Mouse (Mus musculus): ENCODE measurements at regions not wholly inside any gene's neighbourhood (a gene's known extent, or its start where the extent isn't known, plus 50 kb on each side); places are given as distances from the start of the nearest gene placed in this dataset.
A peak's percentile ranks its signal among the peaks of the same experiment; 100 is the strongest.

DNA sequence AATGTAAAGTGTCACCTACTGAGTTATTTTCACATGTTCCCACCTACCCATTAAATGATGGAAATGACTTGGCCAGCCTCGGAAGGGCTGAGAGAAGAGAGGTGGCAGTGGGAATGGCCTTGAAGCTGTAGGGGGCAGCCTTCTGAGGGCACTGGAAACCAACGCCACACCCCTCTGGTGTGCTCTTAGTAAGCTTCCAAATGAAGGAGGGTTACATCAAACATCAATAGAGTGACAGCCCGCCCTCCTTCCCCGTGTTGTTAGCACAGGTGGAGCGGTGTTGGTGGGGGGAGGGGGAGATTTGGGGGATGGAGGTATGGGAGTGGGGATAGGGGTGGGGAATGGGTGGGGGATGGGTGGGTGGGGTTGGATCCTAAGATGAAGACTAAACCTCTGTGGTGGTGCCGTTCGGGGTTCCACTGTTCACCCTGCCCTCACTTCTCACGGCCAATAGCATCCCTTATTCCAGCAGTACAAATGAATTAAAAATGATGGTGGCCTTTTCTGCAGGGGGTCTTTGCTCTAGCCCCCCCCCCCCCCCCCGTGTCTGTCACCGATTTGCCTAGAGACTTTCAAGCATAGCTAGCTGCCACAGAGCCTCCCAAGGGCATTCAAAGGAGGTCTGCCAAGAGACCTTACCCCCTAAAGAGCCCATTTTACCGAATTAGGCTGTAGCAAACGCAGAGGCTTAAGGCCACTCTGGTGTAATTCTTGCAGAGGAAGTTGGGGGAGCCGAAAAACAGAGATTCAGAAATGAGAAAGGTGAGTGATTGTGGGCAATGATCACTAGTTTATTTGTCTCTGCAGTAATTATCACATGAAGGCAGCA is 267.4 kb upstream of the Kazn start:
- no peak for ATAC-seq (replicated peaks; ENCODE audit: low FRiP score, low TSS enrichment, poor library complexity, severe bottlenecking)

DNA sequence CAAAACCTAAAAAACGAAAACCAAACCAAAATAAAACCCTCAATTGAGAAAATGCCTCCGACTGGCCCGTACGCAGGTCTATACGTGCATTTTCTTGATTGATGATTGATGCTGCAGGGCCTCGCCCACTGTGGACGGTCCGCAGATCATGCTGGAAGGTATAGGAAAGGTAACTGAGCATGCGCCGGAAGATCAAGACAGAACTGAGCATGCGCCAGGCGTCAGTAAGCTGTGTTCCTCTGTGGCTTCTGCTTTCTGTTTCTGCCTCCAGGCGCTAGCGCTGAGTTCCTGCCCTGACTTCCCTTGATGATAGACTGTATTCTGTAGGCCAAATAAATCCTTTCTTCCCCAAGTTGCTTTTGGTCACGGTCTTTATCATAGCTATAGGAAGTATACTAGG is 264.6 kb upstream of the Kazn start:
- no peak for ATAC-seq (replicated peaks; ENCODE audit: low FRiP score, low TSS enrichment, poor library complexity, severe bottlenecking)

DNA sequence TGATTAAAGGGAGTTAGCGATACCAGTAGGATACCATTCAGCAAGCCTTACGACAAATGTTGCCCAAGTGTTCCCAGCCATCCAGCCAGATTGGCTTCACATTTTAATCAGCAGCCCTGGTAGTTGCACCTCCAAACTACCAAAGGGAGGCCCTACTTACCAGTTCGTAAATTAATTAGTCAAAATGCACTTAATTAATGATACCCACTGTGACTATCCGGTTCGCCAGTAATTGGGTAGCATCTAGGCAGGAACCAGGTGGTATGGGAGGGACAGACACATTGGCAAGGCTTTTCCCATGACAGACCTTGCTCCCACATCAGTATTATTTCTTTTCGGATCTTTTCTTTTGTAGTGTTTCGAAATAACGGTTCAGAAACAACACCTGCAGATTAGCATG is 262.0 kb upstream of the Kazn start:
- ATAC-seq (replicated peaks; ENCODE audit: low FRiP score, low TSS enrichment, poor library complexity, severe bottlenecking) = no peak

DNA sequence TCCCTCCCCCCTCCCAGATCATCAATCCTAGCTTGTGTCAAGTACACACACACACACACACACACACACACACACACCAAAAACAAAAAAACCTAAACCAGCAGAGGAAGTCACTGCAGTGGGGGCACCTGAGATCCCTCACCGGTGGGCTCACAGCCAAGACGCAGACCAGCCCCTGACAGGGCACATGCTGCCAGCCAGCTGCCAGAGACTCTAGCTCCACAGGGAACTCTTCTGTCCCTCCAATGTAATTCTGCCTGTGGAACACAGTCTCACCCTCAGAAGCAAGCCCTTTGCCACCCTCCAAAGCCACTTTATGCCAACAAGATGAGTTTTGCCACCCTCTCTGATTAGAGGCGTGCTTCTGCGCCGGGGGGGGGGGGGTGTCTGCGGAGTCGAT is 261.3 kb upstream of the Kazn start:
- ATAC-seq (replicated peaks; ENCODE audit: low FRiP score, low TSS enrichment, poor library complexity, severe bottlenecking) = no peak

DNA sequence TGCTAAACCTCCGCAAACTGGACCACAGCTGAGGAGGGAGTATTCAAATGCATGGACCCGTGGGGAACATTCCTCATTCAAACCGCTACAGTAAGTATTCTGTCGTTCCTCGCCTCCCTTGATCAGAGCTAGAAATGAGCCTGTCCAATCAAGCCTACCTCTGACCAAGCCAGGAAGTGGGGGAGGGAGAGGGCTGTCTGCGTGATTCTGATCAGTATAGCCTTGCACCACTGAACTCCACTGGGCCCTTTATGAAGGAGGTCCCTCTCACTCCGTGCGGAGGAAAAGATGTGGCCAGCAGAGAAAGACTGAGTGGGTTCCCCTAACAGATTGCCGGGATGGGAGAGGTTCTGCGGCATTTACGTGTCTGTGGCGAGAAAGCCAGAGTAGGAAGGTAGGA is 257.4 kb upstream of the Kazn start:
- ATAC-seq (replicated peaks; ENCODE audit: low FRiP score, low TSS enrichment, poor library complexity, severe bottlenecking) = 0 out of 2 replicates have a peak, but pooled peaks have one; percentile 10

DNA sequence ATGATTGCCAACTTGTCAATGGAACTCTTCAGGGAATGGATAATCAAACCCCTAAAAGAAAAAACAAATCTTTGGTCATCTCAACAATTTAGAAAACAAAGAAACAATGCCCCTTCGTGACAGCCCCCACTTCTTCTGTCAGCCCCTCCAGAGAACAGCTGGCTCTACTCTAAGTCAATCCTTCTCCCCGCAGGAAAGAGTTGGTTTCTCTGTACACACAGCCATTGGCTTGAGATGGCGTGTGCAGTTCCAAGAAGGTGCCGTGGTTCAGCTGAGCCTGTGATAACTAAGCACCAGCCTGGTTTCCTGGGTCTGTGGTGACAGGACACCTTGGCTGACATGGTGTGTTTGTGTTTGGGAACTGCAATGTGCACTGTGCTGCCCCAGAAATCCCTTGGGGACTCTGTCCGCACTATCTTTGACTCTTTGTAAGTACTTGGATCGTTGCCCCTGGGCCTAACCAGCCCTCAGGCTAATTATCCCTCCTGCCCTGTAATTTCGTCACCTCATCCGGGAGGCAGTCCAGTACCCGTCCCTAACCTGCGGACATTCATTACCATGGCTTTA is 253.8 kb upstream of the Kazn start:
- no peak for ATAC-seq (replicated peaks; ENCODE audit: low FRiP score, low TSS enrichment, poor library complexity, severe bottlenecking)

DNA sequence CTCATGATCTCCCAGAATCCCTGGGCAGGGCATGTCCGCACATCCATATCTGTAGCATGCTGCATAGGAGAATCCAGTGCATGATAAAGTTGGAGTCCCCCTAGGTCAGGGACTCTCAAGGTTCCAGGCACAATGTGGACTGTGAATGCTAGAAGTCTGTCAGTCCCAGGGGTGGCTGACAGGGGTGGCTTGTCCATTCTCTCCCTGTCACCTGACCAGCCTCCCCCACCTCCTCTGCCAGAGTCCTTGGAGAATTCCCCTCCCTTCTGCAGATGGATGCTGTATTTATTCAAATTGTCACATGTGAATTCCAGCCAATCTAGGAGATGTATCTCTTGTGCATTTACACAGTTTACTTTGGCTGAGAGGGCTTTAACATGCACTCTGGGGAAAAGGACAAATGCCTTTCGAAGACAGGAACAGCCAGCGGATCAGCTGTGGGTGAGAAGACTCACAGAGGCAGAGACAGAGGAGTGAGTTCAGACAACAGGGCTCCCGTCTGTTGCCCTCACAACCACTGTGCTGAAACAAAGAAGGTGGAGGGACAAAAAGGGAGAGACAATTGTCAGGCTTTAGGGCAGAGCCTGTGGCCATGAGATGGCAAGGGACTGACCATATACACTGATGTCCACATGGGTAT is 246.7 kb upstream of the Kazn start:
- ATAC-seq (replicated peaks; ENCODE audit: low FRiP score, low TSS enrichment, poor library complexity, severe bottlenecking) = no peak

DNA sequence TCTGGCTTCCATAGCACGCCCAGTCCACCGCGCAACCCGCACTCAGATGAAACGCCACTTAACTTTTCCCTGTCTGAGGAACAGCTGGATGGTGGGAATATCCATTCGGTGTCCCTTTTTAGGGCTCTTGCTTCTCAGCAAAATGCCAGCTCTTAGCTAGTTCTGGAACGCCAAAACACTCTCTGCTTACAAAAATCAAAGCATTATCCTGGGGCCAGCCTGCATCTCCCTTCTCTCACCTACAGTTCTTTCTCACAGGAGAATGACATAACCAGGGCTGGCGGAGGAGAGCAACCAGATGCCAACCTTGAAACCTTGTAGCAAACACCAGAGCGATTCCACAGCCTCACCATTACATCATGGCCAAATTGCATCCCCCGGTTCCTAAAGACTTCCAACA is 236.4 kb upstream of the Kazn start:
- ATAC-seq (replicated peaks; ENCODE audit: low FRiP score, low TSS enrichment, poor library complexity, severe bottlenecking) = no peak

DNA sequence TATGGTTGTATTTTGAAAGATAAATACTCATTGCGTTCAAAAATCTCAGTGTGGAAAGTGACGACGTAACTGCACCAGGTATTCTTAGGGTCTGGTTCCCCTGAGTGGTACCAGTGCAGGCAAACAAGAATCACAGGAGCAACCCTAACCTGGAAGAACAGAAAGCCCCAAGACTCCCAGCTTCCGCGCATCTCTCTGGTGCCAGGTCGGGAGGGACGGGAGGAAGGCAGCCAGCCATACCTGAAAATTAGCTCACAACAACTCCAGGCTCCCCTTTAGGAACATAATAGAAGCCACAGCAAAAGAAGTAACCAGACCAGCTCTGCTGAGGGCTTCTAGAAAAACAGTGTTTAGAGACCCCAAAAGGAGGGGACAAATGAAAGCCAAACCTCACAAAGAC is 235.4 kb upstream of the Kazn start:
- ATAC-seq (replicated peaks; ENCODE audit: low FRiP score, low TSS enrichment, poor library complexity, severe bottlenecking) = no peak

DNA sequence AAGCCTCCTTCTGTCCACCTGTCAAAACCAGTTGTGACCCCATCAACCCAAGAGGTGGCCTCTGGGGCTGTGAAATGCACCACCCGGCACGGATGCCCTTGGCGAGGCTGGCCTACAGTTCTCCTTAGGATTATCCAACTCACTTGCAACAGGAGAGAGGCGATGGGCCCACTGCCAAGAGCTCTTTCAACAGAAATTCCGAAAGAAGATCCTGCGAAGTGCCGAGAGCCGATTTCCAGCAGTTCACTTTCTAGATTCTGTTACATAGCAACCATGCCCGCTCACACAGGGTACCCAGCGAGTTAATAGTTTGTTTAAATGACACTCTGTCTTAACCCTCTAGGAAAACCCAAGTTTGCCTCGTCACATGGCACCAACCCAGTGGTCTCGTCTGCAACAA is 234.8 kb upstream of the Kazn start:
- ATAC-seq (replicated peaks; ENCODE audit: low FRiP score, low TSS enrichment, poor library complexity, severe bottlenecking) = no peak

DNA sequence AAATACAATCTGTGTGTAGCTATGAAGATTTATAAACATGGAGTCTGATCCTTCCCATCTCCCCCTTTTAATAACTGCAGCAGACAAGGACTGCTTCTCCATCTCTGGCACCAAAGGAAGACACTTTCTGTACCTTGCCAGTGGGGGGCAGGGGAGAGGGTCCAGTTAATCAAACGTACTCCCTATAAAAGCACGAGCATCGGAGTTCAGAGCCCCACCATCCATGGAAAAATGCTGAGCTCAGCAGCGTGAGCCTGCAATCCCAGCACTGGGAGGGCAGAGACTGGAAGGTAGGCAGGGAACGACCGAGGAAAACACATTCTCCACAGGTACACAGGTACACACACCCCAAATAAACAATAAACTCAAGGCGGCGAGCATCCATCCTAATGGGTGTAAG is 234.1 kb upstream of the Kazn start:
- no peak for ATAC-seq (replicated peaks; ENCODE audit: low FRiP score, low TSS enrichment, poor library complexity, severe bottlenecking)

DNA sequence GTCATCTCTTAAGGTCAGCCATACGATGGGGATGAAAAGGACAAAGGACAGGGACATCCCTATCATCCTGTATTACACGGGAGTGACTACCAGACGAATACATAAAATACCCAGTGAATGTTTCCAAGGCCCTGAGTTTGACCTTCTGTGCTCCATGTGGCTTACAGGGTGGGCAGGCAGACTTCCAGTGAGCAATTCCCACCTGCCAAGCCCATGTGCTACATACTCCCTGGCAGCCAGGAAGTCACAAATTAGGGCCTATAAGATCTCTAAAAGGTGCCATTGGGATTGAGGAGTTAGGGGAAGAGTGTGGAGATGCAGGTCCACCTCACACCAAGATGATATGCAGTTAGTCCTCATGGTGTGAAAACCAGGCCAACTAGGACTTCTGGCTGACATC is 233.1 kb upstream of the Kazn start:
- ATAC-seq (replicated peaks; ENCODE audit: low FRiP score, low TSS enrichment, poor library complexity, severe bottlenecking) = no peak

DNA sequence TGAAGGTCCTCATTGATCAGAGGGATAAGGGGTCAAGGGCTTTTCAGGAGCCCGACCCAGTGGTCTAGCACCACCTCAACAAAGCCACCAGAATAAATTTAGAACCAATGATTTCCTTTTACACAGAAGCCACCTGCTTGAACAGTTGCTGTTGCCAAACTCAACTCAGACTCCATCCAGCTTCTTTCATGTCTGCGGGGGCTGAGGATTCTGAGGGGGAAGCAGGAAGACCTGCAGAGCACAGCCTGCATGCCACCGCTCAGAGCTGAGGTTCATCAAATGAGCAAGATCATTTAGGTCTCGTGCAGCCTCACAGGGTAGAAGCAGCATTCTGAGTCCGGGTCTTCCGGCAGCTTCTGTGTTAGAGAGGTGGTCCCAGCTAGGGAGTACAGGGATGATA is 231.6 kb upstream of the Kazn start:
- no peak for ATAC-seq (replicated peaks; ENCODE audit: low FRiP score, low TSS enrichment, poor library complexity, severe bottlenecking)

DNA sequence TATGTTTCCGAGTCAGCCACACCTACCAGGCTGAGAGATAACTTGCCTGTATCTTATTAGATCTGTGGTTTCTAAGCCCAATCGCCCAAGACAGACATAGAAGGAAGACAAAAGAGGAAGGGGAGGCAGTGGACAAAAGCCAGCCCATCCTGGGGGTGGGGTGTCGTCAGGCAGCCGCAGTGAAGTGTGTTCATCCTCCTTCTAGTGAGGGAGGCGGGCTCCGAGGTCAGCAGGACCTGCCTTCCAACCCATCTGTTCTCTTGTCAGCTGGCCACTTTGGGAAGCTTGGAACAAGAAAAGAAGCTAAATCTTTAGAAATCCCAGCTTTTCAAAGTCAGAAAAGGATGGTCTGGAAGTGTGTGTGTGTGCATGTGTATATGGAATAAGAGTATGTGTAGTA is 228.7 kb upstream of the Kazn start:
- no peak for ATAC-seq (replicated peaks; ENCODE audit: low FRiP score, low TSS enrichment, poor library complexity, severe bottlenecking)

DNA sequence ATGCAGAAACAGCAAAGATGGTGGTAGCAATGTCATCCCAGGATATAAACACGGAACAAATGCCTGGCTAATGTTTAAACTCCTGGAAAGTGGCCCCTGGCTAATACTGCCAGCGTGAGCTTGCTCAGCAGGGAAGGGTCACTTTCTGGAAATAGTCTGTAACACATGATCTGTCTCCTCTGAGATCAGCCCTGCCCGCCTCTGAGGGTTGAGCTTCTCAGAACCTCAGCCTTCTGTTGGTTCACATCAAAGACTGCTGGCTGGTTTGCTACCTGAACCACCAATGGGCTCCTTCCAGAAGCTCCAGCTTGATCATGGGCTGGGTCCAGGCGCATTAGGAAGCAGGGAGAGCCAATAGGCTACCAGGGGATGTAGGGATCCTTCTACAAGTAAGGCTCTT is 226.0 kb upstream of the Kazn start:
- no peak for ATAC-seq (replicated peaks; ENCODE audit: low FRiP score, low TSS enrichment, poor library complexity, severe bottlenecking)

DNA sequence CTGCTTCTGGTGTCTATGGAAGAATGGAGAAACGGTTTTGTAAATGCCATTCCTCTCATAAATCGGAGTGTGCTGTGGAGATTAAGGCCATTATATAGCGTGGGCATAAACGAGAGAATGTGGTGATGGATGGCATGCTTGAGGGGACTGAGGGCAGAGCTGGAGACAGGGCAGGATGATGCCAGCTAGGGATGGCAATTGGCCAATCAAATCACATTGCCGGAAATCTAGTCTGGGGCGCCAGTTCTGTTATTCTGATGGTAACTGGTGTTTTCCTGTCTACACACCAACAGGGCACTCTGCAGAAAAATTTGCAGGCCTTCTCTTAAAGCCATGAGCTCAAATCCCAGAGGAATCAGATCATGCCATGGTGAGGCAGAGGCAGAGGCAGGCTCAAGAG is 224.9 kb upstream of the Kazn start:
- no peak for ATAC-seq (replicated peaks; ENCODE audit: low FRiP score, low TSS enrichment, poor library complexity, severe bottlenecking)

DNA sequence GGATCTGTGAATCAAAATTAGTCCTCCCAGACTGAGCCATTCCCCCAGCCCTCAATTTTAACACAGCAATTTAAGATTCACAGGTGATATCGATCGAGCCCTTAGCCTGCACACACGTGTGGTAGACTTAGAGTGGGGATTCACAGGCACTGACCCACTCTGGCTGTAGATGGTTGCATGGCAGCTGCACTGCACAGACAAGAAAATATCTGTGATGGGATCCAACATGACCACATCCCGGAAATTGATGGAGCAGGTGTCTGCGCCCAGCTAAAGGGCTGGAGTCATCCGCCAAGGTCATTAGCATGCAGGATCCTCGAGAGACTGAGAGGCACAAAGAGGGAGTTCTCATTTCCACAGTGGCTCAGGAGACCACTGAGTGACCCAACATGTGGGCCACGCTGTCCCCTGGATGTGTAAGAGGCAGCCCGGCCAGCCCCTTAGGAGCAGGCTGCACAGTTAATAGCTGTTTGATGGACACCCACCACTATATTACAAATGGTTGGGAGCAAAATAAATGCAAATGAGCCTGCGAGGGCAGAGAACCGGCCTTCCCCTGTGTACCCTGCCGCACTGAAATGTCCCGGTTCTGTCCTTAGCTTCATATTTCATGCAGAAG is 221.4 kb upstream of the Kazn start:
- ATAC-seq (replicated peaks; ENCODE audit: low FRiP score, low TSS enrichment, poor library complexity, severe bottlenecking) = no peak

DNA sequence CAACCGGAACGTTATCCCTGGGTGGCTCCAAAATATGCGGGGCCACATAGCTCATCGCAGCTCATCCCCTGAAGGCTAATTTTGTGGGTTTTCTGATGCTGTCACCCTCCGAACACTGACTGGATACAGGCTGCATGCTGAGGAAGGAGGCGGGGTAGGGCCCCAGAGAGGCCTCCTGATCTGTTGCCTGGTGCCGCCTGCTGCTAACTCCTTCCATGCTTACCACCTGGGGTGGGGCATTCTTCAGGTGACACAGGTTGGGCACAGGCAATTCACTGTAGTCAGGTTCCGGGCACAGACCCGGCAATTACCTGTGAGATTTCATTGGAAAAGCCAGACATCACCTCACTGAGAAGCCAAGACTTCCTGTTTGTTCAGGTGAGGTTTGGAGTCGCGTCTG is 213.4 kb upstream of the Kazn start:
- ATAC-seq (replicated peaks; ENCODE audit: low FRiP score, low TSS enrichment, poor library complexity, severe bottlenecking) = no peak

DNA sequence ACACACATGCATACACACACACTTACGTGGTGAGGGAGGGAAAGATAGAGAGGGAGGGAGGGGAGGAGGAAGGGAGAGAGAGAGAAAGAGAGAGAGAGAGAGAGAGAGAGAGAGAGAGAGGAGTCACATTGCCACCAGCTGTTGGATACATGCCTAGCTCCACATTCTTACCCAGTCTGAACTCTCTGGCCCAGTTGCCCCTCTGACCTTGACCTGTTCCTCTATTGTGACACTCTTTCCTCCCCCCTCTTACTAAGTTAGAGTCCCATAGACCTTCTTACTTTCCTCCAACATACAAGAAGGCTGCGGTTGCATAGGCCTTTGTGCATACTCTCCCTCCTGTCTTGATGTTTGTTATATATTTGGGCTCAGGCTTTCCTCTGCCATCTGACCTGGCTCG is 211.7 kb upstream of the Kazn start:
- ATAC-seq (replicated peaks; ENCODE audit: low FRiP score, low TSS enrichment, poor library complexity, severe bottlenecking) = no peak

DNA sequence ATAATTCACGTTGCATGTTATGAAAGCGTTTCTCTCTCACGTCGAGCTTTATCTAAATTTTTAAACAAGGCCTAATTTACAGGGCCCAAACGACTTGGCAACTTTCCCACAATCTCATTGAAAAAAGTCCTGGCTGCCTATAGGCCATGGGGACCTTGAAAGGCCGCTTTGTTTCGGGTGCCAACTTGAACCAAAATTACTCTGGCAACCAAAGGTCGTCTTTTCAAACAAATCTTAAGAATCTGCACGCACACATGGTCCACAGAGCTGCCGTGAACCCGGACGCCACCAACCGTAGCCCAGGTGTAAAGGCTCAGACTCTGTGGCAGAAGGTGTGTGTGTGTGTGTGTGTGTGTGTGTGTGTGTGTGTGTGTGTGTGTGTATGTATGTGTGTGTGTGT is 210.5 kb upstream of the Kazn start:
- no peak for ATAC-seq (replicated peaks; ENCODE audit: low FRiP score, low TSS enrichment, poor library complexity, severe bottlenecking)
